Mouse (Mus musculus) urinary bladder, postnatal 14 days (tissue): ENCODE data around the gene Cd55.
"Not testable (repeated sequence)": the region's sequence is repeated elsewhere in the genome, so short reads cannot be mapped to it uniquely, and the experiment has no call there.

ENCODE experiments used
- DNase-seq: peaks from one replicate; pipeline ENCODE4 v3.0.0; 2021; ENCODE audit warnings: low spot score

Gene Cd55

DNA sequence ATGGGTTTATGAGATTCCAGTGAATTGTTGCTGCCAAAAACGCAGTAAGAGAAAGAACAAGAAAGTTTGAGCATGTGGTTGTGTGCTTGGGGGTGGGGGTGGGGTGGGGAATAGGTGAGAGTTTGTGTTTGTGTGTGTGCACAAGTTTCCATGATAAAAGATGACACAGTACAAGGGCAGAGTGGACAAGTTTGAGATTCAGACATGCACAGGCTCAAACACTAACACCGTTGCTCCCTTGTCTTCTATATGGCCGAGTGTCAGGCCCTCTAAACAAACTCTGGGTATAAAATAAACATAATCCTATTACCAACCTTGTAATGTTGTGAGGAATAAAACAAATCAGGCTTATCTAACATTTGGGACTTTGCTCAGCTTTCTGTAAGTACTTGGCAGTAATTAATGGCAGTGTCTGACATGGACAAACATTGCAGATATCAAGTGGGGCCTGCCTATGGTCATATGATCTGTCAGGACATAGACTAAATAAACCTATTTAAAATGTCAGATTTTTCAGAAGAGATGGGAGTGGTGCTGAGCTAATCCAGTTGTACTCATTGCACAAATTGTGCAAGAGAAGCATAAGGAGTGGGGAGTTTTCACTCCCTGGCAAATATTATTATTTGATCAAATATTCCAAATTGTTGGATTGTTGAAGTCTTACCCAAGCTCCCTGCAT lies 35.2 kb downstream of the Cd55 start:
- DNase-seq, result not testable (repeated sequence)

DNA sequence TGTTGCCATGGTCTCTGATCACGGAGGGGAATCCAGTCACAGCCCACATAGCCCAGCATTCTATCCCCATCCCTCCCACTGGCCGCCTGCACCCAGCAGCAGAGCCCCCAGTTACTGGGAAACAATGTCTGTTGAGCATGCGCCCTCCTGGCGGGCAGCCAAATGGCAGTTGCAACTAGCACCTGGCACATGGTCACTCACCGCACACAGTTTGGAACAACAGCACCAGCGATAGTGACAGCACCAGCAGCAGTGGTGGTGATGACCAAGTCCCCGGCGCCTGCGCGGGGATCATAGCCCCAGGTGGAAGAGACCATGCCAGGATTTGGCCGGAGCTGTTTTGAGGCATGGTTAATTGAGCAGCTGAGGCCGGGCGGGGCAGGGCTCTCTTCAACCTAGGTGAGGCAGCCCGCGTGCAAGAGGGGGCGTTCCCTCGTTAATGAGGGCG lies 39.9 kb downstream of the Cd55 start, which contains the start of gene Cd55b:
Gene Cd55b (minus strand): TSS at position 346 of the 448 bp plus-strand sequence.
- peak; percentile 10 for DNase-seq

DNA sequence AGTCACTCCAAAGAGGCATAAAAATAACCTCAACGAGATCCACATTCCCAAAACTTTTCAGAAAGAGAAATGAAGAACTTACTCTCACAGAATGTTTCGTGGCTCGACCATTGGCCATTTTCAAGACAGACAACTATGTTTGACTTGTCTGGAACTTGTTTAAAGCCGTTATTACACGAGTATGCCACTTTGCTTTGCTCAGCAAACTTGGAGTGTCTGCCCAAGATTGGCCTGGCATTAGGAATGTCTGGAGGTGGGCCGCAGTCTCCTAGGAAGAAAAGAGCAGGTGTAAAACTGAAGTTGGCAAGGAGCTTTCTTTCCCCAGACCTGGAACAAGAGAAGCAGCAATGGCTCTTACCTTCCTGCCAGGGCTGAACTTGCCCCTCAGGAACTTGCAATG lies 40.5 kb downstream of the Cd55 start:
- not testable (repeated sequence) for DNase-seq

DNA sequence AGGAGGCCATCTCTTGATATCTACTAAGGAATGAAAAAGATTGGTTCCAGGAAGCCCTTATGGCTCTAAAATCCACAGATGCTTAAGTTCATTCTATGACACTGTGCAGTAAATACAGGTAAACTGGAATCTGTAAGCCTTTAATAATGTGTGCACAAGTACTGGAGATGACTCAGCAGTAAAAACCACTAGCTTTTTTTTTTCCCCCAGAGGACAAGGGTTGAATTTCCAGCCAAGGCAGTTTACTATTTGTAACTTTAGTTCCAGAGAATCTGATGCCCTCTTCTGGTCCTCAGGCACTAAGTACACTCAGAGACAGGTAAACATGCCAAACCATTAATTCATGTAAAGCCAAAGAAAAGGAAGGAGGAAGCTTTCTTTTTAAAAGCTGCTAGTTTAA lies 65.4 kb downstream of the Cd55 start:
- not testable (repeated sequence) for DNase-seq
